ENCODE assay signal across 13 mouse cellular contexts in genomic region chr1:87245430-87245829, GRCm38 (mm10). TPM values are rescaled to one million over a fixed set of nuclear protein-coding genes. Genes with fewer than 3 reads are reported as not detected.
"Had no signal": no experiment of that assay in that cellular context is flagged by ENCODE, and none has a peak within 500 bp of the region (broad histone marks: within the 10 kb centered on the region; RNA-seq: fewer than 3 reads in every experiment).

No protein-coding gene starts in this region.

- H3K9me3 ChIP-seq: midbrain, embryonic 10.5 days; midbrain, embryonic 12.5 days; neural tube, embryonic 12.5 days had no signal

- H3K9ac ChIP-seq: lung, embryonic 14.5 days; midbrain, embryonic 12.5 days; neural tube, embryonic 12.5 days had no signal

- H3K4me3 ChIP-seq: midbrain, embryonic 12.5 days; myocyte; neural tube, embryonic 12.5 days had no signal

- H3K27ac ChIP-seq: midbrain, embryonic 10.5 days; midbrain, embryonic 12.5 days; neural tube, embryonic 12.5 days had no signal

- H3K4me1 ChIP-seq: neural tube, embryonic 12.5 days had no signal

- H3K4me2 ChIP-seq: lung, embryonic 14.5 days; midbrain, embryonic 12.5 days had no signal

- H3K36me3 ChIP-seq: midbrain, embryonic 12.5 days; neural tube, embryonic 12.5 days had no signal

- H3K27me3 ChIP-seq: midbrain, embryonic 12.5 days; neural tube, embryonic 12.5 days had no signal

RNA-seq across cellular contexts. Expression of gene Efhd1, which starts 18.7 kb away (rescaled TPM):
- total RNA-seq: megakaryocyte-erythroid progenitor cell, adult 5-6 weeks; neutrophil, adult 5-6 weeks had no signal
- polyA plus RNA-seq: lung, embryonic 14.5 days had no signal

RNA-seq across cellular contexts. Expression of gene Chrng, which starts 41.0 kb away (rescaled TPM):
- total RNA-seq: megakaryocyte, adult 5-6 weeks; megakaryocyte-erythroid progenitor cell, adult 5-6 weeks; neutrophil, adult 5-6 weeks had no signal
- polyA plus RNA-seq: lung, embryonic 14.5 days; midbrain, embryonic 12.5 days; midbrain, embryonic 14.5 days; midbrain, embryonic 16.5 days; neural tube, embryonic 14.5 days; small intestine, adult 2 months; stomach, embryonic 14.5 days had no signal

RNA-seq across cellular contexts. Expression of gene Chrnd, which starts 55.0 kb away (rescaled TPM):
- total RNA-seq: megakaryocyte, adult 5-6 weeks; megakaryocyte-erythroid progenitor cell, adult 5-6 weeks; neutrophil, adult 5-6 weeks had no signal
- polyA plus RNA-seq: lung, embryonic 14.5 days; midbrain, embryonic 10.5 days; midbrain, embryonic 12.5 days; midbrain, embryonic 14.5 days; midbrain, embryonic 16.5 days; neural tube, embryonic 14.5 days; stomach, embryonic 14.5 days had no signal
